Mouse (Mus musculus): Measurements from ENCODE around the gene Btbd2.

Gene Btbd2

GRCm38 (mm10) chr10:80671251-80671650 is 14.4 kb upstream of the Btbd2 start:
- no peak for DNase-seq (ENCODE audit: inconsistent age in 2 of 2, low spot score in 1 of 2)

- DNase-seq (ENCODE audit: inconsistent age in 2 of 2, low spot score in 1 of 2), result no peak
Measured at GRCm38 (mm10) chr10:80670531-80670930, 13.7 kb upstream of the Btbd2 start.

GRCm38 (mm10) chr10:80669737-80670485 is 13.0 kb upstream of the Btbd2 start:
- peak; percentile 65 to 82 for DNase-seq (ENCODE audit: inconsistent age in 2 of 2, low spot score in 1 of 2)

- no peak for DNase-seq (ENCODE audit: inconsistent age in 2 of 2, low spot score in 1 of 2)
Measured at GRCm38 (mm10) chr10:80669018-80669417, 12.1 kb upstream of the Btbd2 start.

GRCm38 (mm10) chr10:80668614-80669013 is 11.7 kb upstream of the Btbd2 start:
- DNase-seq (ENCODE audit: inconsistent age in 2 of 2, low spot score in 1 of 2), result peak in 1 of 2 experiments; percentile 54

GRCm38 (mm10) chr10:80666837-80667412 is 10.1 kb upstream of the Btbd2 start:
- no peak for DNase-seq (ENCODE audit: inconsistent age in 2 of 2, low spot score in 1 of 2)

- peak in 1 of 2 experiments; percentile 65 for DNase-seq (ENCODE audit: inconsistent age in 2 of 2, low spot score in 1 of 2)
Measured at GRCm38 (mm10) chr10:80665981-80666733, 9.3 kb upstream of the Btbd2 start.

- peak in 1 of 2 experiments; percentile 55 for DNase-seq (ENCODE audit: inconsistent age in 2 of 2, low spot score in 1 of 2)
Measured at GRCm38 (mm10) chr10:80665459-80665858, 8.6 kb upstream of the Btbd2 start.

GRCm38 (mm10) chr10:80665016-80665380 is 8.1 kb upstream of the Btbd2 start:
- peak; percentile 87 to 93 for DNase-seq (ENCODE audit: inconsistent age in 2 of 2, low spot score in 1 of 2)

GRCm38 (mm10) chr10:80664197-80665015 is 7.5 kb upstream of the Btbd2 start:
- peak; percentile 93 to 94 for DNase-seq (ENCODE audit: inconsistent age in 2 of 2, low spot score in 1 of 2)

- peak; percentile 25 to 64 for DNase-seq (ENCODE audit: inconsistent age in 2 of 2, low spot score in 1 of 2)
Measured at GRCm38 (mm10) chr10:80663485-80664196, 6.8 kb upstream of the Btbd2 start.

- peak in 1 of 2 experiments; percentile 71 for DNase-seq (ENCODE audit: inconsistent age in 2 of 2, low spot score in 1 of 2)
Measured at GRCm38 (mm10) chr10:80661149-80661548, 4.3 kb upstream of the Btbd2 start.

GRCm38 (mm10) chr10:80659213-80659612 is 2.3 kb upstream of the Btbd2 start:
- DNase-seq (ENCODE audit: inconsistent age in 2 of 2, low spot score in 1 of 2), result peak; percentile 70 to 91

- no peak for DNase-seq (ENCODE audit: inconsistent age in 2 of 2, low spot score in 1 of 2)
Measured at GRCm38 (mm10) chr10:80658841-80659202, 2.0 kb upstream of the Btbd2 start.

- DNase-seq (ENCODE audit: inconsistent age in 2 of 2, low spot score in 1 of 2), result no peak
Measured at GRCm38 (mm10) chr10:80658194-80658840, 1.4 kb upstream of the Btbd2 start.

- DNase-seq (ENCODE audit: inconsistent age in 2 of 2, low spot score in 1 of 2), result peak; percentile 97 to 99
Measured at GRCm38 (mm10) chr10:80656130-80656862, 575 bp downstream of the Btbd2 start.

- DNase-seq (ENCODE audit: inconsistent age in 2 of 2, low spot score in 1 of 2), result peak in 1 of 2 experiments; percentile 56
Measured at GRCm38 (mm10) chr10:80655406-80656129, 1.3 kb downstream of the Btbd2 start.

- DNase-seq (ENCODE audit: inconsistent age in 2 of 2, low spot score in 1 of 2), result peak in 1 of 2 experiments; percentile 52
Measured at GRCm38 (mm10) chr10:80654866-80655265, 2.0 kb downstream of the Btbd2 start.

Measured in adrenal gland, adult (tissue).